Mouse (Mus musculus): Measurements from ENCODE around the gene Krtap24-1.

Krtap24-1 gene

GRCm38 (mm10) chr16:88563045-88563913 is 48.8 kb downstream of the Krtap24-1 start, which contains the start of gene Cldn8:
TSS of gene Cldn8 (minus strand) at chr16:88563183.
- no peak for DNase-seq (ENCODE audit: low spot score in 2 of 2)

- DNase-seq (ENCODE audit: low spot score in 2 of 2): no peak
Measured at GRCm38 (mm10) chr16:88561617-88562164, 50.4 kb downstream of the Krtap24-1 start.

All from spleen, postnatal 4 days (tissue).